ENCODE assay signal across 10 mouse cellular contexts in the genomic region with DNA sequence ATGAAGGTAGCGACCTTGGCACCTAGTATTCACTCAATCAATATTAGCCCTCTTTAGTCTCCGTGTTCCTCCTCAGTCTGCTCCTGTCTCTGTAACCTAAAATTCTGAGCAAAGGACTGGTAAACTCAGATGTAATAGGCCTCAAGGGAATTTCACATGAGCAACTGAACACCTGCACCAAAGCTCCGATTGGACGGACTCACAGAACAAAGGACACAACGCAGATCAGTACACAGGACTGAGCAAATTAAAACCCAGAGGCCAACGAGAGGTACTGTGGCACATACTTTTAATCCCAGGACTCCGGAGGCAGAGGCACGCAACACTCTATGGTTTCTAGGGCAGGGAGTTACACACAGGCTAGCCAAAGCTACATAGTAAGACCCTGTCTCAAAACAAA. TPM values are rescaled to one million over a fixed set of nuclear protein-coding genes. Genes with fewer than 3 reads are reported as not detected.
DNase-seq lines count a peak whose midpoint lies in the region; ATAC-seq and TF ChIP-seq lines count a peak whose summit lies in the region.
"Had no signal": no experiment of that assay in that cellular context is flagged by ENCODE, and none has a peak within 500 bp of the region (broad histone marks: within the 10 kb centered on the region; RNA-seq: fewer than 3 reads in every experiment).

No protein-coding gene starts in this region.

- no peaks in the 10 kb centered on the region for H3K9me3 ChIP-seq in lung, embryonic 15.5 days
- no peaks in the 10 kb centered on the region for H3K9me3 ChIP-seq in forebrain, embryonic 15.5 days
- no peaks in the 10 kb centered on the region for H3K9me3 ChIP-seq in limb, embryonic 13.5 days
- H3K9me3 ChIP-seq in neural tube, embryonic 15.5 days (replicated peaks) = no peaks in the 10 kb centered on the region
- H3K9me3 ChIP-seq in liver, embryonic 11.5 days (ENCODE audit: control insufficient read depth, low read length) = no peaks in the 10 kb centered on the region
- H3K9me3 ChIP-seq: liver, embryonic 15.5 days had no signal

- H3K27ac ChIP-seq in lung, embryonic 15.5 days = no peak overlapping the region
- H3K27ac ChIP-seq in forebrain, embryonic 15.5 days (replicated peaks) = peak overlapping the region; percentile 99
- H3K27ac ChIP-seq in limb, embryonic 13.5 days = no peak overlapping the region
- H3K27ac ChIP-seq in neural tube, embryonic 15.5 days (replicated peaks) = peak overlapping the region; percentile 95
- H3K27ac ChIP-seq in liver, embryonic 11.5 days (ENCODE audit: low read depth, low read length) = no peak overlapping the region
- H3K27ac ChIP-seq: liver, embryonic 15.5 days had no signal

- peak overlapping the region; percentile 98; the same call in 1 of the 2 replicates for H3K4me2 ChIP-seq in lung, embryonic 15.5 days
- H3K4me2 ChIP-seq in forebrain, embryonic 15.5 days (replicated peaks) = peak overlapping the region; percentile 82
- H3K4me2 ChIP-seq in limb, embryonic 13.5 days (replicated peaks) = peak overlapping the region; percentile 94
- H3K4me2 ChIP-seq in neural tube, embryonic 15.5 days = peak overlapping the region; percentile 87
- H3K4me2 ChIP-seq in liver, embryonic 11.5 days = no peak overlapping the region

- H3K9ac ChIP-seq in lung, embryonic 15.5 days = no peak overlapping the region
- H3K9ac ChIP-seq in forebrain, embryonic 15.5 days (replicated peaks) = peak overlapping the region; percentile 66
- H3K9ac ChIP-seq in limb, embryonic 13.5 days = no peak overlapping the region
- H3K9ac ChIP-seq in neural tube, embryonic 15.5 days (replicated peaks) = peak overlapping the region; percentile 62
- no peak overlapping the region for H3K9ac ChIP-seq in liver, embryonic 11.5 days (ENCODE audit: low read depth, low read length)
- H3K9ac ChIP-seq: liver, embryonic 15.5 days had no signal

- WGBS in lung, embryonic 15.5 days = 28% methylated on average over 8 of the region's 8 CpGs
- 58% methylated on average over 8 of the region's 8 CpGs for WGBS in lung, adult 2 months
- WGBS in forebrain, embryonic 15.5 days = 17% methylated on average over 8 of the region's 8 CpGs
- WGBS in limb, embryonic 13.5 days = 24% methylated on average over 8 of the region's 8 CpGs
- WGBS in neural tube, embryonic 15.5 days = 20% methylated on average over 8 of the region's 8 CpGs
- WGBS in liver, embryonic 11.5 days = 43% methylated on average over 8 of the region's 8 CpGs

- no peaks in the 10 kb centered on the region for H3K36me3 ChIP-seq in lung, embryonic 15.5 days
- no peaks in the 10 kb centered on the region for H3K36me3 ChIP-seq in forebrain, embryonic 15.5 days
- no peaks in the 10 kb centered on the region for H3K36me3 ChIP-seq in limb, embryonic 13.5 days
- H3K36me3 ChIP-seq in neural tube, embryonic 15.5 days = no peaks in the 10 kb centered on the region
- no peaks in the 10 kb centered on the region for H3K36me3 ChIP-seq in liver, embryonic 11.5 days (ENCODE audit: control insufficient read depth, insufficient read depth, low read length)
- H3K36me3 ChIP-seq: liver, embryonic 15.5 days had no signal

- H3K4me1 ChIP-seq in lung, embryonic 15.5 days = peaks cover 14% of the 10 kb centered on the region
- H3K4me1 ChIP-seq in lung, adult 2 months (ENCODE audit: control insufficient read depth, insufficient read depth, low read length) = 0 out of 2 replicates have a peak, but pooled peaks cover 3% of the 10 kb centered on the region
- peaks cover 66% of the 10 kb centered on the region for H3K4me1 ChIP-seq in forebrain, embryonic 15.5 days
- H3K4me1 ChIP-seq in limb, embryonic 13.5 days = peaks cover 60% of the 10 kb centered on the region
- peaks cover 62% of the 10 kb centered on the region for H3K4me1 ChIP-seq in neural tube, embryonic 15.5 days
- peaks cover 5% of the 10 kb centered on the region; the same call in 1 of the 2 replicates for H3K4me1 ChIP-seq in liver, embryonic 11.5 days (replicated peaks; ENCODE audit: control insufficient read depth, insufficient read depth, low read length)
- H3K4me1 ChIP-seq: liver, embryonic 15.5 days had no signal

- no peak for ATAC-seq in lung, embryonic 15.5 days (ENCODE audit: borderline replicate concordance, extremely low read depth, low FRiP score, low TSS enrichment)
- ATAC-seq in forebrain, embryonic 15.5 days (replicated peaks) = no peak
- no peak for ATAC-seq in limb, embryonic 13.5 days (ENCODE audit: low FRiP score, low read depth)
- no peak for ATAC-seq in neural tube, embryonic 15.5 days (ENCODE audit: low FRiP score)
- ATAC-seq in liver, embryonic 11.5 days (replicated peaks; ENCODE audit: low FRiP score) = no peak

- H3K27me3 ChIP-seq in lung, embryonic 15.5 days = peaks cover 97% of the 10 kb centered on the region
- peaks cover 5% of the 10 kb centered on the region; the same call in 1 of the 2 replicates for H3K27me3 ChIP-seq in forebrain, embryonic 15.5 days
- peaks cover 58% of the 10 kb centered on the region for H3K27me3 ChIP-seq in limb, embryonic 13.5 days
- peaks cover 29% of the 10 kb centered on the region for H3K27me3 ChIP-seq in neural tube, embryonic 15.5 days (replicated peaks)
- H3K27me3 ChIP-seq in liver, embryonic 11.5 days (replicated peaks; ENCODE audit: control insufficient read depth, insufficient read depth, low read length) = peaks cover 94% of the 10 kb centered on the region

- no peak overlapping the region for H3K4me3 ChIP-seq in lung, embryonic 15.5 days
- no peak overlapping the region for H3K4me3 ChIP-seq in lung, adult 2 months (replicated peaks; ENCODE audit: extremely low read depth, low read depth, low read length)
- H3K4me3 ChIP-seq in forebrain, embryonic 15.5 days = peak overlapping the region; percentile 41
- H3K4me3 ChIP-seq in limb, embryonic 13.5 days = peak overlapping the region; percentile 59
- H3K4me3 ChIP-seq in neural tube, embryonic 15.5 days (replicated peaks) = no peak overlapping the region
- no peak overlapping the region for H3K4me3 ChIP-seq in liver, embryonic 11.5 days (ENCODE audit: low read depth, low read length)
- H3K4me3 ChIP-seq: liver, embryonic 15.5 days had no signal

- no peak for TF ChIP-seq POLR2A in lung, adult 2 months (IDR thresholded peaks at IDR 0.05; ENCODE audit: borderline replicate concordance, extremely low read depth, low read depth, low read length)

- DNase-seq in lung, adult 2 months = no peak
- DNase-seq in gastrocnemius, postnatal 25 days = no peak
- DNase-seq in liver, embryonic 11.5 days (ENCODE audit: low spot score) = no peak
- DNase-seq in right cerebral cortex, postnatal 25 days = no peak
- DNase-seq: thymus, postnatal 25 days had no signal

- TF ChIP-seq CTCF in lung, adult 2 months (IDR thresholded peaks at IDR 0.05; ENCODE audit: insufficient read depth, low read length) = no peak

RNA-seq across cellular contexts. Expression of a gene that starts 25.9 kb away (rescaled TPM):
- polyA plus RNA-seq in lung, embryonic 15.5 days (2015; fragmentation: Nextera tagmentation; extraction: Ambion mirVana) = 48.0 and 51.4 TPM in 2 replicates
- polyA plus RNA-seq in lung, adult 2 months (2012; rRNA removed) = 76.5 and 105 TPM in 2 replicates
- 72.1 and 74.5 TPM in 2 replicates for polyA plus RNA-seq in forebrain, embryonic 15.5 days (2015; fragmentation: Nextera tagmentation; extraction: Ambion mirVana)
- polyA plus RNA-seq in limb, embryonic 13.5 days (2015; fragmentation: Nextera tagmentation; extraction: Ambion mirVana) = 57.7 and 58.3 TPM in 2 replicates
- polyA plus RNA-seq in neural tube, embryonic 15.5 days (2015; fragmentation: Nextera tagmentation; extraction: Ambion mirVana) = 28.3 and 41.6 TPM in 2 replicates
- total RNA-seq in gastrocnemius, postnatal 25 days (2021) = 10 to 100 TPM; 58.1 to 58.3 TPM
- 15.0 and 16.2 TPM in 2 replicates for polyA plus RNA-seq in liver, embryonic 11.5 days (2014; fragmentation: Nextera tagmentation; extraction: Ambion mirVana)

Comparison
In these comparisons a context has a peak if more than half of its experiments do, and no peak if none do; other contexts are left out.
1. H3K27ac ChIP-seq: peak in forebrain, embryonic 15.5 days (single experiment) and neural tube, embryonic 15.5 days (single experiment); none in lung, embryonic 15.5 days (single experiment), limb, embryonic 13.5 days (single experiment) and liver, embryonic 11.5 days (single experiment).
2. H3K4me3 ChIP-seq: peak in forebrain, embryonic 15.5 days (single experiment) and limb, embryonic 13.5 days (single experiment); none in lung, embryonic 15.5 days (single experiment), lung, adult 2 months (single experiment), neural tube, embryonic 15.5 days (single experiment) and liver, embryonic 11.5 days (single experiment).
3. H3K9ac ChIP-seq: peak in forebrain, embryonic 15.5 days (single experiment) and neural tube, embryonic 15.5 days (single experiment); none in lung, embryonic 15.5 days (single experiment), limb, embryonic 13.5 days (single experiment) and liver, embryonic 11.5 days (single experiment).